Mouse (Mus musculus) left cerebral cortex, postnatal 10 days (tissue): ENCODE measurements around the gene Cbfa2t3. TPM values are rescaled to one million over a fixed set of nuclear protein-coding genes. Genes with fewer than 3 reads are reported as not detected.

Experiments used
- DNase-seq, 2 experiments: peaks; one replicate each; pipeline ENCODE4 v3.0.0; 2021 to 2022; ENCODE audit warnings: low spot score in 2 of 2, mixed read lengths in 1 of 2; ENCODE audit errors: extremely low spot score in 1 of 2
- intact Hi-C: fragments of 180-260 bp; cut with DNase I; formaldehyde crosslinking; loops from one replicate; pipeline ENCODE4 v1.15.1; 2025
- total RNA-seq, 2 experiments: library from RNA; stranded (reverse); gene quantifications; 2 replicates each; pipeline ENCODE4 v1.2.3; 2021

Gene Cbfa2t3
- total RNA-seq, 2 experiments from 2014 or later = 17.8 to 18.8 TPM

DNA sequence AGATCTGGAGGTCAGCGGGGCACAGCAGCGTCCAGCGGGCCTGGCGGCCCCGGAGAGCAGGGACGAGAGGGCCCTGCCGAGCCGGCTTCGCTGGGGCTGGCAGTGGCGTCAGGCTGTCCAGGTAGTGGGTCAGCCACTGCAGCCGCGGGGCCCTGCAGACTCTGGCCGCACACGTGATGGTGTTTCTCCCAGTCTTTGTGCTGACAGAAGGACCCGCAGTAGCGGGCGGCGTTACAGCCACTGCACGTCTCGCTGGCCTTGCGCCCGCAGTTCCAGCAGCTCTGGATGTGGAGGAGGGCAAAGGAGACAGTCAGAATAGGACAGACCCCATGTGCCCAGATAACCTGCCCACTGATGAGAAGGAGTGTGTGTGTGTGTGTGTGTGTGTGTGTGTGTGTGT lies 68.2 kb downstream of the Cbfa2t3 start:
- intact Hi-C loops = no loop called here
- no peak for DNase-seq

DNA sequence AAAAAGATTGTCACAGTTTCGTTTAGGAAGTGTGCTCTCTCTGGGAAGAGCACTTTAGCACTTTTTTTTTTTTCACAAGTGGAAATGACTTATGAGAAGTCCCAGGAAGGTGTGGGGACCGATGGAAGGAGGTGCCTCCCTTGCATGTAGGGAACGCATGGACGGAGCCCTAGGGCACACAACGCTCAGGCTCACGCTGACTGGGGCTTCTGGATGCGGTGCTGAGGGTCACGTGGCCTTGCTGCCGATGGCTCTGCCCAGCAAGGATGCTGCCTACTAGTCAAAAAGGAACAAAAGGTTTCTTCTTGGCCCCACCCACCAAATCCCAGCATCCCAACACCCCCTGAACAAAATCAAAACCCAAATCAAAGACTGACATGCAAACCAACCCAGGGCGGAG lies 69.5 kb downstream of the Cbfa2t3 start:
- intact Hi-C loops = no loop called here
- DNase-seq = no peak

DNA sequence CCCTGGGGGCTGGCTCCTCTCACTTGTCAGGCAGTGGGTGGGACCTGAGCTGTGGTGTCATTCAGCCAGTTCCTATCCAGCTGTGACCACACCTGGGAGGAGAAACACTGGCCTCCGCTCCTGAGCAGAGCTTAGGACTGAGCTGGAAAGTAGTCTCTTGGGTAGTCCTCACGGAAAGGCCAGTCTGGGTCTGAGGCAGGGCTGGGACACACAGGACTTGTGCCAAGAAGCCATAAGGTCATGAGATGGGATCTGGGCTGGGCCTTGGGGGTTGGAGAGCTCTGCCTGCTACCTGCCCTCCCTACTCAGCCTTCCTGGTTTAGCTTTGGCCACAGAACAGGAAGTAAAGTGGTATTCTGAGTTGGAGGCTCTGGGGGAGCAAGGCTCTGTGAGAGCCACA lies 72.0 kb downstream of the Cbfa2t3 start:
- intact Hi-C loops = no loop called here
- DNase-seq = no peak

DNA sequence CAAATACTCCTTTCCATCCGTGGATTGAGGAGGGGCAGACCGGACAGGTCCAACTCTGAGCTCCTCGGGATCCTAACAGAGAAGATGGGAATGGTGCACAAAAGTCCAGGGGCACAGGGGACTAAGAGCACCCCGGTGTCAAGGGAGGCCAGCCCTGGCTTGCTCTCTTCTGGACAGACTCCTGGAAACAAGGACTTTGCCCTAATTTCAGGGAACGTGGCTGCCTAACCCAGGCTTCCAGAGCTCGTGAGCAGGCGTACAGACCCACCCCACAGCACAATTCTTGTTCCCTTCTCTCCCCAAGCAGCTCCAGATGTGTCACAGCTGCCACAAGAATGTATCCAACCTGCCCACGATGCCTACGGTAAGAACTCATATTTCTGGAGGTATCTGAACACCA lies 73.1 kb downstream of the Cbfa2t3 start:
- DNase-seq = no peak
- intact Hi-C loops = no loop called here

DNA sequence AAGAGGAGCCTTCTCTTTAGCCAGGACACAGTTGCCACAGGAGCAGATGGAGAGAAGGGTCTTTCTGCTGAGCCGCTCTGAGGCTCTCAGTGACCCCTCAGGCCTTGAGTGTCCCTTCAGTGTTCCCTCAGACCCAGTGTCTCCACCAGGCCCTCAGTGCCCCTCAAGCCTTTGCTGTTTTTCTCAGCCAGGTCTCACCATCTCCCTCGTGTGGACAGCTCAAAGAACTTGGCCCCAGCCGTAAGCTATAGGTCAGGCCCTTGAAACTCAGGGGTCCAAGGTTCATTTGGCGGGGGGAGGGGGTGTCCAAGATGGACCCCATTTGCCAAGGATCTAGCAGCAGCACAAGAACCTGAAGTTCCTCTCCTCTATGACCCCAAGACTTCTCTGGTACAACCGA lies 74.3 kb downstream of the Cbfa2t3 start:
- intact Hi-C loops = no loop called here
- DNase-seq = no peak

DNA sequence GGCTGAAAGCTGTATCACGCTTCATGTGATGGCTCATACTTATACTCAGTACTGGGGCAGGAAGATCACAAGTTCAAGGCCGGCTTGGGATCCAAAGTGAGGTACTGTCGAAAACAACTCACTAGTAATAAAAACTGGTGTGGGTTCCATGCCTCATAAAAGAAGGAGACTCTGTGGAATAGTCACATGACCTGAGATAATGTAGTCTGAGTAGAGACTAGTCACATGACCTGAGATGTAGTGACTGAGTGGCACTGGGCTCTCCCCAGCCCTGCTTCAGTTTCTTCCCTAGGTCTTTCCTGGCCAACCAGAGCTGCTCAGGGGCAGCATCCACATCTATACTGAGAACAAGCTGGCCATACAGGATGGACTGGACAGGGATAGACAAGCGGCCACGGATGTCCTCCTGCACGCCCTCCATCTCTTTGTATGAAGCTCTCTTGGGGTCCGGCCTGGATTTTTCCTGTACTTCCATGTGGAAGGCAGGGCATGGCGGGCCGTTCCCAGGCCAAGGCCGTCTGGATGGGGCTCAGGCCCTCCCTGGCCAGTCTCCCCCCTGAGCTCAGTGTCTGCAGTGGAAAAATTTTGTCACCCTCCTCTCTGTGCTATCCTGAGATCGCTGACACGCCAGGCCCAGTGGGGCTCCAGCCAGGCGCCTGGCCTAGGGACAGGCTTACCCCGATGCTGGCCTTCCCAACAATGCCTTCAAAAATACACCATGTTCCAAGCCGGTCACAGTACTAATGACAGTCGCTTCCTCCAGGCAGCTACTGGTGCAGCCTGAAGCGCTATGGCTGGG lies 74.9 kb downstream of the Cbfa2t3 start:
- no peak for DNase-seq
- intact Hi-C loops = no loop called here

DNA sequence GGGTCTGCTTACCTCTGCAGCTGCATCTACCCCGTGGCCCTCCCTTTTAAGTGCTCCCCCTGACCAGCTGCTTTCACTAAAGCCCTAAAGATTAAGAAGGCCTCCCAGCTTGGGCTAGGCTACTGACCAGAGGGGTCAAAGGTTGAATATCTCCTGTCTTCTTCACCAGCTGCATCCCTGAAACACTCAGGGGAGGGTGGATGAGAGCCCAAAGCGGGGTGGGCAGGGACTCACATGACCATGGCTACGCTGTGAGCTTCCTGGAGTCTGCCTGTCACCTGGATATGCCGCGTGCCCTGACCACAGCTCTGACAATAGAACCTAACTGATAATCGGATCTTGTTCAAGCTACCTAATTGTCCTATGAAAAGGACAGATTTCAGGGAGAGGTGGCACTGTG lies 76.2 kb downstream of the Cbfa2t3 start, which contains the start of gene Pabpn1l:
TSS of gene Pabpn1l (minus strand) at position 13 of the 400 bp plus-strand sequence.
- DNase-seq = no peak
- intact Hi-C loops = no loop called here

DNA sequence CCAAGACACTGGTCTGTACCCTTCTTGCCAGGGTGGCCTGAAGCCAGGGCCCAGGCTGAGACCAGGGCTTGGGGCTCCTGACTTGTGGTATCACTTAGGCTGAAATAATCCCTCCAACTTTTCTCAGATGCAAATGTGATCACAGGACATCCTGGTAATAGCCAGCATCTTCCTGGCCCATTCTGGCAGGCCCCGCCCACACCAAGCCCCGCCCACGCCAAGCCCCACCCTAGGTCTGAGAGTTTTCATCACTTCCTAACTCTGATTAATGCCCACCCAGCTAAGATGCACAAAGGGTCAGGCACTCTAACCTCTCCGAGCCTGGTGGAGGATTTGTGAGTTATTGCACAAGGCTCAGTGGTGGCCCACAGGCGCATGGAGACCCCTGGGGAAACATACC lies 78.5 kb downstream of the Cbfa2t3 start:
- intact Hi-C loops = no loop called here
- DNase-seq = no peak

DNA sequence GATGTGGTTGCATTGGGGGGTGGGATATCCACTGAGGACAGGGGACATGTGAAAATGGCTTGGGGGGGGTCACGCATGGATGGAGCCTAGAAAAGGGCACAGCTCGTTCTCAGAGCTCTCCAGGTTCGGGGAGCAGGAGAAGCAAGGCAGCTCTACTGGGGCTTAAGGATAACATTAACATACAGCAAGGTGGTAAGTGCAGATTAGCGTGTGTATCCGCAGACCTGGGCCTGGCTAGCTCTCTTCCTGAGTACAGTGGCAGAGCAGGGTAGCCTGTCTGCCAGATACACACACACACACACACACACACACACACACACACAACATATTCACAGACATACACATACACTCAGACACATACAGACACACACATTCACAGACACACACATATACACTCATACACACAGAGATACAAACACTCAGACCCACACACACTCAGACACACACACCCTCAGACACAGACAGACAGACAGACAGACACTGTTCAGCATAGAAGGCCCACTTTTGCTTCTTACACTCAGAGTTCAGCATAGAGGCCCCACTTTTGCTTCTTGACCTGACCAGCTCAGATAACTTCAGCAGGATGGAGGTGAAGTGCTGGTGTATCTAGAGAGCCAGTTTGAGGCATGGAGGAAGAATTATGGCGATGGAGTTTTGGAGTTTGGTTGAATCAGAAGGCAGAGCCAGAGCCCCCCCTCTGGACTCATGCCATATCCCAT lies 80.1 kb downstream of the Cbfa2t3 start:
- intact Hi-C loops = loop anchor here (2.0 kb wide), 1 partner anchor 212 kb away; no protein-coding TSS in a partner anchor
- DNase-seq = no peak

DNA sequence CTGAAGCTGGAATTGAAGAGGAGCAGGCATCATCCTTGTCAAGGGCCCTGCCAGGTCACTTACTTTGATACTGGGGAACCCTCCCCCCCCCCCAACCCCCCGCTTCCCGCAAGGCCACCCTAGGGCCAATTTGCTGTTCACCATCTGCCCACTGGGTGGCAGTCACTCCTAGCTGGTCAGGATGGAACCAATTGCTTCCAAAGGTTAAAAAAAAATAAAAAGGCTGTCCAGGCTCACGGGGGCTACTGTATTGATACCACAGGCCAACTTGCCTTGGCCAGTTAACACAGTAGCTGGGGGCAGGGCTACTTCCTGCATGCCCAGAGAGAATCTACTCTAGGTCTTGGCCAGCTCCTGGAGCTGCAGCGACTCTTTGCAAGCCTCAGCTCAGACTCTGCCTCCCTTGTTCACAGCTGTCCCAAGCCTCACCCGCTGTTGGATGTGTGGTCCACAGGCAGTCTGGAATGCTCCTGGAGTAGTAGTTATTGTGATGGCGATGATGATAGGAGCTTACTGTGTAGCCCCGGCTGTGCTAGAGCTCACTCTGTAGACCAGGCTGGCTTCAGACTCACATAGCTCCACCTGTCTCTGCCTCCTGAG lies 80.9 kb downstream of the Cbfa2t3 start:
- intact Hi-C loops = loop anchor here (2.0 kb wide), 1 partner anchor 213 kb away; no protein-coding TSS in a partner anchor
- DNase-seq = peak; percentile 44 to 86

DNA sequence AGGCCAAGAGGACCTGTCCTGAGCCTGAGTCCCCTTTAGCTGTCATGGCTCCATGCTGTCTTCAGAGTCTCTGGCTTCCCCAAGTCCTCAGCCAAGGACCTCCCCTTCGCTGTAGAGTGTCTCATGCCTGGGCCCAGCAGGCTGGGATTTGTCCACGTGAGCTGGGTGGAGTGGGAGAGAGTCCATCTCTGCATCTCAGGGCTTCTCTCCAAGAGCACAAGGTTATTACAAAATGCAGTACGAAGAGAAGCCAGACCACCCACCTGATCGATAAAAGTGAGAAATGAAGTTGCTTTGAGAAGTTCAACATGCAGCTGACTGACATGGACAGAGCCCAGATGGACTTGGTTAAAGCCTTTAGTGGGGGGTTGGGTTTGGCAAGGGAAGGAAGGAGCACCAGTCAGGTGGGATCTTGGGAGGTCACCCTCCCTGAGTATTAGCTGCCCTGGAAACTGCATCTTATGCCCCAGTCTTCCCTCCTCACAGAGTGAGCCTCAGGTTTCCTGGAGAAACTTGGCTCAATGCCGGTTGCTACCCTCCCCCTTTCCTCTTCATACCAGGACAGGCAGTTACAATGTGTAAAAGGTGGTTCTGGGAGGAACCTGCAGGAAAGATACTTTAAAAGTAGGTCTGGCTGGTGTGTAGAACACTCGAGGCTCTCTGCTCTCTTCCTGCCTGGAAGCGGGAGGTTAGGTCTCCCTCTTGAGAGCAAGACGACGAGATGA lies 82.6 kb downstream of the Cbfa2t3 start:
- intact Hi-C loops = no loop called here
- DNase-seq = no peak

DNA sequence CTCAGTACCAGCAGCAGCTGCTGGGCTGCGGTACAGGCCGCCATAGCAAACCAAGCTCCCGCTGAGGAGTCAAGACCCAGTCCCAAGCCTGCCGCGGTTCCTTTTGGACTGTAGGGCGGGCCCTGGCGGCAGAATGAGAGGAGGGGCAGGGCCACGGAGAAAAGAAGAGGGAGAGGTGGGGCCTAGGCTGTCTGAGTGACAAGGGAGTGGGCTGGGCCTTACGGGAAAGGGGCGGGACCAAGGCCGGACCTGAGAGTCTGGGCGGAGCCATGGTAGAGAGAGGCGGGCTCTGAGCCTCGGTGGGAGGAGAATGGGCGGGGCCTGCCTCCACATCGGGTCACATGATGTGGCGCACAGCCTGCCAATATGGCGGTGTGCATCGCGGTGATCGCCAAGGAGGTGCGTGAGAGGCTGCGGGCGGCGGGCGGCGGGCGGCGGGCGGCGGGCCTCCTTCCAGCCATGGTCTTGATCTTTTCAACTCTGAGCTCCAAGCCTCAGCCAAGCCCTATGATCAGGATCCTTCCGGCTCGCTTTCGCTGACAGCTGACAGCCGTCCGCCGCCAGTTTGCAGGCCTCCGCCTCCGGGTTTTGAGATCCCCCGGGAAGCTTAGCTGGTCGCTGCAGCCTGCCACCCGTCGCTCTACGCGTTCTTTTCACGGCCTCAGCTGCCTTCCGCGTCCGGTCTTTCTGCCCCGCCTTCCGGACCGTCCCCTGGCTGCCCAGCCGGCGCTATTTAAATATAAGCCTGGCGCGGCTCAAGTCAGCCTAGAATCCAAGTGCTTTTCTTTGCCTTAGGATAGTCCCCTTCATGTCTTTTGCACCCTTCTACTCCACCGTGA lies 87.4 kb downstream of the Cbfa2t3 start, which contains the start of the genes Galns and Trappc2l:
TSS of gene Galns (minus strand) at position 169 of the 839 bp plus-strand sequence.
TSS of gene Trappc2l (plus strand) at position 346 of the 839 bp plus-strand sequence.
- intact Hi-C loops = loop anchor here (5.0 kb wide), 1 partner anchor 109 kb away; no protein-coding TSS in a partner anchor
- DNase-seq = peak; percentile 94 to 96

DNA sequence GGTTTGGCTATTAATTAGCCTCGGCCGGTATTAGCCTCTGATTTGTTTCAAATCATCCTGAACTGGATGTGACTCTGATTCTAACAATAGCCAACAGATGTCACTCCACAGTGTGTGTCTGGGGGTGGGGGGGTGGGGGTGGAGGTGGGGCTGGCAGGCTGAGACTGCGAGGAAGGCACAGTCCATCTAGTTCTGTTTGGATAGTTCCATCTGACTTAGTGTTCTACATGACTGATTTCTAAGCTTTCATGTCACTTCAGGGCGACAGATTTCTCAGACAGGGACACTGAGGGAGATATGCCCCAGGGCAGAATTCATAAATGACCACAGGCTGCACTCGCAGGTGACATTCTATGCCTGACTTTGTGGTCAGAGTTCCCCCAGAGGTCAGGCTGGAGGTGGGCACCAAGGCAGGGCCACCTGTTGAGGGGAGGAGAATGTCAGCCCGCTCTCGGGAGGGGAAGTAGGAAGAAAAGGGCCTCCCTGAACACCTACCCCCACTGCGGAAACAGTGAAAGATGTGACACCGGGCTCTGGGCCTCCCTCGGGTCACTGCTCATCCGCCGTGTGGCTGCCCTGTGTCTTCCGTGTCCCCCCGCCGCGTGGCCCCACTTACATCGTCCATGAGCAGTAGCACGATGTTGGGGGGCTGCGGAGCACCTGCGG lies 88.2 kb downstream of the Cbfa2t3 start:
- no peak for DNase-seq
- intact Hi-C loops = loop anchor here (5.0 kb wide), 1 partner anchor 108 kb away; no protein-coding TSS in a partner anchor

DNA sequence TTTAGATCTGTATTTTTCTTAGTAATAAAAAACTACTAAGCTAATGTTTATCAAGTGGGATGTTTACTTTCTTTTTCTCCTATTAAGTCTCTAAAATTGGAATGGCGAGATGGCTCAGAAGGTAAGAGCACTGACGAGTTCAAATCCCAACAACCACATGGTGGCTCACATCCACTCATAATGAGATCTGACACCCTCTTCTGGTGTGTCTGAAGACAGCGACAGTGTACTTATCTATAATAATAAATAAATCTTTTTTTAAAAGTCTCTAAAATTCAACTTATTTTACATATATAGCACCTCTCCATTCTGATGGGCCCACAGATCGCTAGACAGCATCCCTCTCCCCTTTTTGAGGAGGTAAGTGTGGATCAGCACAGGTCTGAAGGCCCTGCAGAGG lies 88.7 kb downstream of the Cbfa2t3 start:
- intact Hi-C loops = loop anchor here (5.0 kb wide), 1 partner anchor 108 kb away; no protein-coding TSS in a partner anchor

DNA sequence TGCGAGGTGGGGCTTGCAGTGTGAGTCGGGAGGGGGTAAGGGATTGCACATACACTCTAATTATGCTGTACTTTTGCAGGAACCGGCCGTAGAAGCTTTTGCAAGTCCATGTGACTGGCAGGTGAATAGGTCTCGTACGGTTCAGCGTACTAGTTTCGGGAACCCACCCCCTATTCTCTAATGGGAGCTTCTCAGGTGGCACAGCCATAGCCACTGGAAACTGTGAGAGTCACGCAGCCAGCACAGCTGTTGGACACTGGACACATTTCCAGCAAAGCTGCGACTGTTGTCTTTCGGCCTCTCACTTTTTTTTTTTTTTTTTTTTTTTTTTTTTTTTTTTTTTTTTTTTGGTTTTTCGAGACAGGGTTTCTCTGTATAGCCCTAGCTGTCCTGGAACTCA lies 92.1 kb downstream of the Cbfa2t3 start:
- intact Hi-C loops = no loop called here
- no peak for DNase-seq

More for the DNA sequence above, 88.7 kb downstream of the Cbfa2t3 start:
- DNase-seq = no peak

DNA sequence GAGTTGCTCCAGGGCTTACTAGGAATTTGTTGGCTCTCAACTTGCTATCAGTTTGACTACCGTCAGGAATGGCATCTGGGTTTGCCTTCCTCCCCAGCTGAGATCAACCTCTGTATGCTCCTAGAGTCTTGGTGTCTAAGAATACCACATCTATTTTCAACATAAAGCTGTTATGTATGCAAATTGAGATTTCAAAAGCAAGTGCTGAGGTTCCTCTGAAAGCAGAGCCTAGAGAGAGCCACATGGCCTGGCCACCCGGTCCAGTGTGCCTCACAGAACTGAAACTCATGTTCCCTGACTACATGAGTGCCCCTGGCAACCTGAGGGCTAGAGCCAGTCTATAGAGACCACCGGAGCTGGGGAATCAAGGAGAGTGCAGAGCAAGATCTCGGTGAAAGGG lies 93.5 kb downstream of the Cbfa2t3 start:
- intact Hi-C loops = no loop called here
- no peak for DNase-seq

DNA sequence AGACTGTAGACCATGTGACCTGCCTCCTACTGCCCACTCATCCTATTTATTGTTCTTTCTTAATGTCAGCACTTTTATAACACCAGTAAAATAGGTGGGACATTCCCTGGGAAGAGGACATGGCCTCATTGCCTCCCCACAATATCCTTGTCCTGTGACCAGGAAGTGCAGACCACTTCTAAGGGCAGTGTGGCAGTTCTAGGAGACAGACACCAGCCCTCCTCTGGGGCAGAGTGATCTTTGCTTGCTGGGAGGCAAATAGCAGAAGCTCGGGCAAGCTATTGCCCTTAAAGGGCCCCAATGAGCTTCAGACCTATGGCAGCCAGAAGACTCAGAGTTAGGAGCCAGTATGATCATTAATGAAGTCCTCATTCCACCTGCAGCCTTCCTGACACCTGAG lies 94.3 kb downstream of the Cbfa2t3 start:
- DNase-seq = no peak
- intact Hi-C loops = no loop called here
